In the genomic region with DNA sequence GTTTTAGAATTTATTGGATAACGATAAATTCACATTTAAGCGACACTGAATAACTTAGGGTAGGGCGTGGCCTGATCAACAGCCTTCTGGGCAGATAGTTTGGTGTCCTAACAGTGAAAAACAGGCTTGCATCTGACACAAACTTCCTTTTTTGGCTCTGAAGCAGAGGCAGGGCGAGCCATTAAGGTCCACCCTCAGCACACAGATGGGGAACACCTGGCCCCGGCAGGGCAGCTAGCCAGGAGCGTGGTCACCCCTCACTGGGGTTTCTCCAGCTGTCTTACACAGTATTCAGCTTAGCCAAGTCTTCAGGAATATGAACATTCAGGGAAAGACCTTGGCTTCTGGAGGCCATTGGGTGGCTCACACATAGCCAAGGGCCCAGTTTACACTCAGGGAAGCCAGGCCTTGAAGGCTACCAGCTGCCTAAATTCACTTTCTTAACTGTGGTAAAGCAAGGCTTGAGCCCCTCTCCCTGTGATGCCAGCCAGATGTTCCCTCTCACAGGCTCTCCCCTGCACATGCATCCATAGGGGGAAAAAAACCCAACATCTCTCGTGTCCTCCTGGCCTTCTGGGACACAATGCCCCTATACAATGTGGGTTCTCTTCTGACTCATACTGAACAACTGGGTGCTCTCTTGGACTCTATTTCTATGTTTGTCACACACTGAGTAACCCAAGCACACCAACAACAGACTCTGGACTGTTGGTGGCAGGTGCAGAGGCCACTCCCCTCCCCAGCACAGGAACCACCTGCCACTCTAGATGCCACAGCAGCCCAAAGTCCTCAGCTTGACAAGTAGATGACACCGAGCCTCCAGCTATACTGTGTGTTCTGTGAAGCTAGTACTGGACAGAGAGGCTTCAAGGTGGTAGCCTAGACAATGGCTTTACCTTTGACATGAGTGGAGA, we compare ENCODE assay signal across 8 mouse cellular contexts. TPM values are rescaled to one million over a fixed set of nuclear protein-coding genes. Genes with fewer than 3 reads are reported as not detected.
DNase-seq lines count a peak whose midpoint lies in the region; ATAC-seq and TF ChIP-seq lines count a peak whose summit lies in the region.
"Had no signal": no experiment of that assay in that cellular context is flagged by ENCODE, and none has a peak within 500 bp of the region (broad histone marks: within the 10 kb centered on the region; RNA-seq: fewer than 3 reads in every experiment).

No protein-coding gene starts in this region.

- no peaks in the 10 kb centered on the region for H3K9me3 ChIP-seq in kidney, postnatal 0 days (replicated peaks; ENCODE audit: low read length)
- no peaks in the 10 kb centered on the region for H3K9me3 ChIP-seq in midbrain, embryonic 16.5 days (replicated peaks; ENCODE audit: control insufficient read depth, low read length, poor library complexity, severe bottlenecking)
- no peaks in the 10 kb centered on the region for H3K9me3 ChIP-seq in hindbrain, embryonic 12.5 days (replicated peaks)
- H3K9me3 ChIP-seq: liver, embryonic 13.5 days had no signal

- H3K4me2 ChIP-seq in kidney, postnatal 0 days (ENCODE audit: low read length): no peak overlapping the region
- no peak overlapping the region for H3K4me2 ChIP-seq in midbrain, embryonic 16.5 days (ENCODE audit: low read length)
- no peak overlapping the region for H3K4me2 ChIP-seq in hindbrain, embryonic 12.5 days (replicated peaks)
- H3K4me2 ChIP-seq: liver, embryonic 13.5 days had no signal

- H3K27ac ChIP-seq in kidney, postnatal 0 days: peak overlapping the region; percentile 56; the same call in 1 of the 2 replicates
- peak overlapping the region; percentile 95 for H3K27ac ChIP-seq in small intestine, adult 2 months (ENCODE audit: insufficient read depth, low read depth, low read length)
- no peak overlapping the region for H3K27ac ChIP-seq in midbrain, embryonic 16.5 days (ENCODE audit: low read length)
- no peak overlapping the region; the same call in 1 of the 2 replicates for H3K27ac ChIP-seq in hindbrain, embryonic 12.5 days
- H3K27ac ChIP-seq: liver, embryonic 13.5 days had no signal

- no peak for TF ChIP-seq POLR2A in small intestine, adult 2 months (IDR thresholded peaks at IDR 0.05; ENCODE audit: low read depth, low read length)

- no peaks in the 10 kb centered on the region for H3K27me3 ChIP-seq in kidney, postnatal 0 days (ENCODE audit: insufficient read depth, low read length)
- H3K27me3 ChIP-seq in small intestine, adult 2 months (ENCODE audit: control insufficient read depth, insufficient read depth, low read length): no peaks in the 10 kb centered on the region
- no peaks in the 10 kb centered on the region for H3K27me3 ChIP-seq in midbrain, embryonic 16.5 days (ENCODE audit: control insufficient read depth, insufficient read depth, low read depth, low read length)
- H3K27me3 ChIP-seq in hindbrain, embryonic 12.5 days: no peaks in the 10 kb centered on the region
- H3K27me3 ChIP-seq: liver, embryonic 13.5 days had no signal

- DNase-seq in Muller cell, postnatal 12 days (ENCODE audit: inconsistent ontology term): peak; percentile 22
- peak; percentile 35 for DNase-seq in gastrocnemius, adult 18-20 months (ENCODE audit: low spot score)
- DNase-seq in kidney, postnatal 0 days (ENCODE audit: low spot score): peak; percentile 76
- DNase-seq in c-Kit-positive CD71-positive TER-119-positive erythroid progenitor cells, embryonic 14.5 days (ENCODE audit: low spot score): no peak
- DNase-seq: liver, embryonic 13.5 days had no signal

- peaks cover 16% of the 10 kb centered on the region for H3K4me1 ChIP-seq in kidney, postnatal 0 days (replicated peaks; ENCODE audit: insufficient read depth, low read length)
- H3K4me1 ChIP-seq in small intestine, adult 2 months (ENCODE audit: control insufficient read depth, insufficient read depth, insufficient read length, low read length): peaks cover 66% of the 10 kb centered on the region
- peaks cover 4% of the 10 kb centered on the region; the same call in 1 of the 2 replicates for H3K4me1 ChIP-seq in midbrain, embryonic 16.5 days (ENCODE audit: control insufficient read depth, insufficient read depth, low read length)
- peaks cover 39% of the 10 kb centered on the region for H3K4me1 ChIP-seq in hindbrain, embryonic 12.5 days

- no peak overlapping the region for H3K9ac ChIP-seq in kidney, postnatal 0 days (ENCODE audit: low read depth, low read length)
- no peak overlapping the region for H3K9ac ChIP-seq in midbrain, embryonic 16.5 days (ENCODE audit: low read depth, low read length)
- H3K9ac ChIP-seq in hindbrain, embryonic 12.5 days: no peak overlapping the region
- H3K9ac ChIP-seq: liver, embryonic 13.5 days had no signal

- H3K36me3 ChIP-seq in kidney, postnatal 0 days (ENCODE audit: insufficient read depth, low read length): no peaks in the 10 kb centered on the region
- H3K36me3 ChIP-seq in small intestine, adult 2 months (ENCODE audit: control insufficient read depth, insufficient read depth, low read length): no peaks in the 10 kb centered on the region
- no peaks in the 10 kb centered on the region for H3K36me3 ChIP-seq in midbrain, embryonic 16.5 days (ENCODE audit: control insufficient read depth, insufficient read depth, low read length)
- no peaks in the 10 kb centered on the region for H3K36me3 ChIP-seq in hindbrain, embryonic 12.5 days
- H3K36me3 ChIP-seq: liver, embryonic 13.5 days had no signal

- no peak overlapping the region for H3K4me3 ChIP-seq in kidney, postnatal 0 days (replicated peaks; ENCODE audit: low read depth, low read length)
- H3K4me3 ChIP-seq in small intestine, adult 2 months (ENCODE audit: low read depth, low read length): no peak overlapping the region
- H3K4me3 ChIP-seq in midbrain, embryonic 16.5 days (ENCODE audit: low read depth, low read length): no peak overlapping the region
- no peak overlapping the region for H3K4me3 ChIP-seq in hindbrain, embryonic 12.5 days
- H3K4me3 ChIP-seq: liver, embryonic 13.5 days had no signal

- 0 out of 2 replicates have a peak, but pooled peaks have one; percentile 0 for ATAC-seq in kidney, postnatal 0 days (replicated peaks; ENCODE audit: low FRiP score, low read depth)
- ATAC-seq in midbrain, embryonic 16.5 days: no peak
- ATAC-seq in hindbrain, embryonic 12.5 days (ENCODE audit: low FRiP score): no peak

- no peak for TF ChIP-seq CTCF in kidney, postnatal 0 days (IDR thresholded peaks at IDR 0.05; ENCODE audit: low read depth)
- TF ChIP-seq CTCF in small intestine, adult 2 months (IDR thresholded peaks at IDR 0.05; ENCODE audit: extremely low read depth, insufficient read length, insufficient replicate concordance, low read depth, low read length): no peak

- WGBS in kidney, postnatal 0 days: 56% methylated on average over 8 of the region's 8 CpGs
- 17% methylated on average over 8 of the region's 8 CpGs for WGBS in small intestine, adult 2 months
- WGBS in midbrain, embryonic 16.5 days: 89% methylated on average over 8 of the region's 8 CpGs
- 86% methylated on average over 8 of the region's 8 CpGs for WGBS in hindbrain, embryonic 12.5 days

RNA-seq across cellular contexts. Expression of a gene that starts 20.2 kb away (rescaled TPM):
- total RNA-seq in gastrocnemius, adult 18-20 months (2021): 1 to 10 TPM; 1.8 TPM
- polyA plus RNA-seq in kidney, postnatal 0 days (2015; fragmentation: Nextera tagmentation; extraction: Ambion mirVana): 5.1 and 5.8 TPM in 2 replicates
- 3.3 and 5.9 TPM in 2 replicates for polyA plus RNA-seq in small intestine, adult 2 months (2012; rRNA removed)
- polyA plus RNA-seq in midbrain, embryonic 16.5 days (2015; fragmentation: Nextera tagmentation; extraction: Ambion mirVana): 21.3 and 22.7 TPM in 2 replicates
- 17.2 and 17.5 TPM in 2 replicates for polyA plus RNA-seq in hindbrain, embryonic 12.5 days (2016; fragmentation: Nextera tagmentation; extraction: Ambion mirVana)

Comparison
In these comparisons a context has a peak if more than half of its experiments do, and no peak if none do; other contexts are left out.
1. H3K27ac ChIP-seq: peak in kidney, postnatal 0 days (single experiment) and small intestine, adult 2 months (single experiment); none in midbrain, embryonic 16.5 days (single experiment) and hindbrain, embryonic 12.5 days (single experiment).